Mouse (Mus musculus) forebrain, postnatal 0 days (tissue): ENCODE measurements around the gene Rasal1. TPM values are rescaled to one million over a fixed set of nuclear protein-coding genes. Genes with fewer than 3 reads are reported as not detected.

ENCODE experiments used
- ATAC-seq: fragments of 200-750 bp; cut with Nextera tagmentation; 2 replicates; pipeline ENCODE4 v1.8.0; 2017; ENCODE audit warnings: mild to moderate bottlenecking, moderate library complexity
- DNase-seq: peaks from one replicate; pipeline ENCODE4 v3.0.0-alpha.2; 2015
- H3K27ac ChIP-seq: fragments of 300-500 bp; sonication (generic); 2 replicates; pipeline ENCODE4 v1.5.1; 2014; ENCODE audit warnings: low read depth, mild to moderate bottlenecking, antibody characterized with exemption, low read length, moderate library complexity, mixed read lengths
- H3K27me3 ChIP-seq: fragments of 300-500 bp; sonication (generic); 2 replicates; pipeline ENCODE4 v1.6.1; 2014; ENCODE audit warnings: mild to moderate bottlenecking, low read length, mixed read lengths; ENCODE audit not compliant: insufficient read depth
- H3K36me3 ChIP-seq: fragments of 300-500 bp; sonication (generic); 2 replicates; pipeline ENCODE4 v1.6.1; 2014; ENCODE audit warnings: mild to moderate bottlenecking, moderate library complexity; ENCODE audit not compliant: insufficient read depth
- H3K4me1 ChIP-seq: fragments of 300-500 bp; sonication (generic); 2 replicates; pipeline ENCODE4 v1.6.1; 2014; ENCODE audit warnings: antibody characterized with exemption; ENCODE audit not compliant: insufficient read depth
- H3K4me2 ChIP-seq: fragments of 300-500 bp; sonication (generic); 2 replicates; pipeline ENCODE4 v1.6.1; 2014; ENCODE audit warnings: low read depth, mild to moderate bottlenecking, moderate library complexity
- H3K4me3 ChIP-seq: fragments of 300-500 bp; sonication (generic); 2 replicates; pipeline ENCODE4 v1.5.1; 2014; ENCODE audit warnings: low read depth, low read length, mixed read lengths
- H3K9ac ChIP-seq: fragments of 300-500 bp; sonication (generic); 2 replicates; pipeline ENCODE4 v1.6.1; 2014; ENCODE audit warnings: mild to moderate bottlenecking
- H3K9me3 ChIP-seq: fragments of 300-500 bp; sonication (generic); 2 replicates; pipeline ENCODE4 v1.6.1; 2016; ENCODE audit warnings: low read length
- CTCF ChIP-seq: sonication (generic); IDR thresholded peaks from 2 replicates; pipeline ENCODE4 v1.5.1; 2016; ENCODE audit warnings: antibody characterized with exemption, control low read depth, low read depth
- WGBS: fragments of 180-500 bp; shearing (Covaris S2); extraction: QIAGEN DNeasy Blood & Tissue Kit; methylation state at CpG from one replicate; pipeline ENCODE4 v1.1.7; 2014; 5-methylcytosine and 5-hydroxymethylcytosine counted together
- polyA plus RNA-seq: library from polyadenylated mRNA; unstranded; fragments of >200 nt; fragmentation: Nextera tagmentation; extraction: Ambion mirVana; gene quantifications from 2 replicates; pipeline ENCODE4 v1.2.1, GENCODE M21; 2015
- total RNA-seq: library from RNA; depleted of rRNA; stranded (reverse); fragments of >200 nt; gene quantifications from 2 replicates; pipeline ENCODE4 v1.2.3, GENCODE M21; 2014

Rasal1 gene
- total and polyA plus RNA-seq, 2 experiments from 2014 or later: 20.0 to 36.8 TPM

DNA sequence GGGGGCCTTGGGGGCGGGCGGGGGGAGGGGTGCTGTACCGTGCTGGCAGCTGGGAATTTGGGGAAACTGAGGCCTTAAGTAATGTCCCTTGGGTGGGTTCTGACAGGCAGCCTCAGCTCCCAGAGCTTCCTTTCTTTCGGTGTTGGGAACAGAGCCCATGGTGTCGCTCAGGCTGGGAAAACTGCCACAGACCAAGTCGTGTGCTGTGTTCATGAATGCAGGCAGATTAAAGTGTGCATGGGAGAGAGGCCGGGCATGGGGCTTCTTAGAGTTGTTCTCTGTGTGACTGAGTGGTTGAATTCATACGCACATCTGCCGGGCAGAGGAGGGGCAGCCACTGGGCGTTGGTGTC is 26.8 kb upstream of the Rasal1 start:
- H3K27ac ChIP-seq: no peak overlapping the region
- no peak overlapping the region for H3K4me3 ChIP-seq
- H3K4me2 ChIP-seq: no peak overlapping the region
- WGBS: 68% methylated on average over 10 of the region's 10 CpGs
- no peak overlapping the region for H3K9ac ChIP-seq
- H3K4me1 ChIP-seq: no peaks in the 10 kb centered on the region
- no peaks in the 10 kb centered on the region for H3K27me3 ChIP-seq
- peak; percentile 28; the same call in 1 of the 2 replicates for ATAC-seq
- no peaks in the 10 kb centered on the region for H3K9me3 ChIP-seq
- peak; percentile 41 for DNase-seq
- peaks cover 78% of the 10 kb centered on the region for H3K36me3 ChIP-seq
- TF ChIP-seq CTCF: no peak

DNA sequence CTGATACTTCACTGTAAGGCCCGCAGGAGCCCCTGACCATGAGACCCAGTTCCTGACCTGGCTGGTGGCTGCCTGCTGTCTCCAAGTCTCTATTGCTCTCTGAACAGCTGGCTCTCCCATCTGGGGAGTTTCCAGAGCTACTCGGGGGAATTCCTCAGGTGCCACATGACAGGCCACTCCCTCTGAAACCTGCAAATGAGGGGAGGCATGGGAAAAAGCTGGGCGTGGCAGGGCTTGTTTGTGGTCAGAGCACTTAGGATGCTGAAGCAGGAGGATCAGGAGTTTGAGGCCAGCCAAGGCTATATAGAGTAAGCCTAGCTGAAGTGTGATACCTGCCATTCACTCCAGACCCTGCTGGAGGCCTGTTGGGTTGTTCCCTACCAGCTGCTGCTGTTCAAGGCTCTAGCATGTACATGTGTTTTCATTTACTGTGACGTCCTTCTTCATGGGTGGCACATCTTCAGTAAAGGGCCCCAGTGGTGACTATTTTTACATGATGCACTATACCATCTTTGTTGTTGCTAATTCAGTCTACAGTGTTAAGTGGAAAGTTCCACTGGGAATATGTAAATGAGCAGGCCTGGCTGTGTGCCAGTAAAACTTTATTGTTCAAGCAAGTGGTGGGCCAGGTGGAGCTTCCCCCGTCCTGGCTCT is 26.3 kb upstream of the Rasal1 start:
- no peak for TF ChIP-seq CTCF
- Histone ChIP-seq H3K9me3 (no peaks in the 10 kb centered on the region), H3K27ac (no peak overlapping the region), H3K9ac (no peak overlapping the region), H3K4me1 (no peaks in the 10 kb centered on the region), H3K27me3 (no peaks in the 10 kb centered on the region), H3K4me2 (no peak overlapping the region), H3K36me3 (peaks cover 83% of the 10 kb centered on the region), H3K4me3 (no peak overlapping the region)
- DNase-seq: peak; percentile 32
- 55% methylated on average over 5 of the region's 5 CpGs for WGBS
- no peak for ATAC-seq

DNA sequence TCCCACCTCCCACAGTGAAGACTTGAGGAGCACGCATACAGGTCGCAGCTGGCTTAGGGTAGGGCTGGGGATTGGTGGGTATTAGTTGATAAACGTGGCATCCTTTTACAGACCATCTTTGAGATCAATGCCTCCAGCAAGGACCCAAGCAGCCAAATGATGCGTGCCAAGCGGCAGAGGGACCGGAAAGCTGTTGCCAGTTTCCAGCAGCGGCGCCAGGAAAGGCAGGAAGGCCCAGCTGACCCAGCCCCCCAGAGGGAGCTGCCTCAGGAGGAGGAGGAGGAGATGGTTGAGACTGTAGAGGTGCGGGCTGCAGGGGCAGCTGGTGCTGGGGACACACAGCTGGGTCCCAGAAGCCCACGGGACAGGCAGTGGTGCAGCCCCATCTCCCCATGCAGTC is 24.2 kb upstream of the Rasal1 start:
- H3K4me1 ChIP-seq: no peaks in the 10 kb centered on the region

DNA sequence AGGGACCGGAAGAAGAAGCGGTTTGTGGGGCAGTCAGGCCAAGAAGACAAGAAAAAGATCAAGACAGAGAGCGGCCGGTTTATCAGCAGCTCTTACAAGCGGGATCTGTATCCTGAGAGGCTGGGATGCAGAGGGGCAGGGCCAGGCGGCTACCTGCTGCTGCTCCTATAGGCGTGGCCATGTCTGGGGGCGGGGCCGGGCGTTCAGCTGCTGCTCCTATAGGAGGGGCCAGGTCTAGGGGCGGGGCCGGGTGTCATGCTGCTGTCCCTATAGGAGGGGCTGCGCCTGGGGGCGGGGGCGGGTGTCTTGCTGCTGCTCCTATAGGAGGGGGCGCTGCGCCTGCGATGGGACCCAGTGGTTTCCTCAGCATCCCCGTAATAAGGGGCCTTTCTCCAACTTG is 22.2 kb upstream of the Rasal1 start:
- Histone ChIP-seq H3K4me3 (no peak overlapping the region), H3K27ac (no peak overlapping the region), H3K27me3 (no peaks in the 10 kb centered on the region), H3K36me3 (peaks cover 53% of the 10 kb centered on the region), H3K4me1 (no peaks in the 10 kb centered on the region), H3K9me3 (no peaks in the 10 kb centered on the region), H3K4me2 (no peak overlapping the region), H3K9ac (no peak overlapping the region)
- ATAC-seq (peak; percentile 37; the same call in 1 of the 2 replicates), DNase-seq (no peak)
- 24% methylated on average over 19 of the region's 19 CpGs for WGBS
- TF ChIP-seq CTCF: no peak

More for the DNA sequence above, 24.2 kb upstream of the Rasal1 start:
- Histone ChIP-seq H3K4me3 (no peak overlapping the region), H3K9ac (no peak overlapping the region), H3K4me2 (no peak overlapping the region), H3K27me3 (no peaks in the 10 kb centered on the region), H3K27ac (no peak overlapping the region), H3K36me3 (peaks cover 72% of the 10 kb centered on the region), H3K9me3 (no peaks in the 10 kb centered on the region)
- TF ChIP-seq CTCF: no peak
- no peak for DNase-seq
- 84% methylated on average over 10 of the region's 10 CpGs for WGBS
- ATAC-seq: no peak

DNA sequence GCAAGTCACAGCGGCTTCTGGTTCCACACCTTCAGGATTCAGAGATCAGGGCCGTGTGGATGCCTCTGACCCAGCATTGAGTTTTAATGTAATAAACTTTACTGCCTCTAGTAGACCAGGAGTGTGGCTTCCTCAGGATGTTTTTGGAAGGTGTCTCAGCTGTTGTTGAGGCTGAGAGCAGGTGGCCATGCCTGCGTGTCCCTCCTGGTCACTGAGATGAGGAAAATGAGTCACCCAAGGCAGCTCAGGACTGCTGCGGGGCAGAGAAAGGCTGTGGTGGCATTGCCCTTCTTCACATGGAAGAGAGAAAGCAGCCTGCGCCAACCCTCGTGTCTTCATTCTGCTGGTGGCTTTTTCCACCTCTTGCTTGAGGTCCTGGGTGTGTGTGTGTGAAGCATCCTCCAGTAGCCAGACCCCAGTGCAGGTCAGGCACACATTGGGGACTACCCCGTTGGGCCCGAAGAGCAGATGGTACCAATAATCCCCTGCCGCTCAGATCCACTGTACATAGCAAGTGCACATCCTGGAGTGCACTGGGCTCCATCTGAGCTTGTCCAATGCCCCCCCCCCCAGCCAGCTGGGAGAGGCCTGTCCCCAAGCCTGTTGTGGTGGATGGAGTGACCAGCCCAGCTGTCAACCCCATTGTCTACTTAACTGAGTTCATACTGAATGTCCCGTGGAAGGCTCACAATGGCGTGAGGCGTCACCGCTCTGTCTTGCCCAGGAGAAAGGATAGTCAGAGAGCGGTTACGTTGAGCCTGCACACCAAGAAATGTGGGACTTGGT is 20.9 kb upstream of the Rasal1 start:
- Histone ChIP-seq H3K27me3 (no peaks in the 10 kb centered on the region), H3K4me3 (no peak overlapping the region), H3K36me3 (peaks cover 43% of the 10 kb centered on the region), H3K4me1 (no peaks in the 10 kb centered on the region), H3K9me3 (no peaks in the 10 kb centered on the region), H3K27ac (no peak overlapping the region), H3K4me2 (no peak overlapping the region), H3K9ac (no peak overlapping the region)
- ATAC-seq: no peak
- TF ChIP-seq CTCF: no peak
- WGBS: 84% methylated on average over 15 of the region's 15 CpGs
- no peak for DNase-seq

DNA sequence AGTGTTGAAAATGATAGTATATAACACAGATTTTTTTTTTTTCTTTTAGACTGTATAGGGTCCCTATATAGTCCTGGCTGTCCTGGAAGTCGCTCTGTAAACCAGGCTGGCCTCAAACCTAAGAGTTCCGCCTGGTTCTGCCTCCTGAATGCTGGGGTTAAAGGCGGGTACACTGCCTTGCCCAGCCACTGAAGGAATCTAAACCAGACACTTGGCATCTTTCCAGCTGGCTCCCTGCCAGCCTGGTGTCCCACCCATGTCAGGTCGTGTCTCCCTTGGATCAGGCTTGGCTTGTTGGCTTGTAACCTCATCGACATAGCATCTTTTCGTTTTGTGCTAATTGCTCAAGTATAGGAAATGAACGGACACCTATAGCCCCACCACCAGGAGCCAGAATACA is 20.0 kb upstream of the Rasal1 start:
- no peak for TF ChIP-seq CTCF
- 44% methylated on average over 7 of the region's 7 CpGs for WGBS
- Histone ChIP-seq H3K36me3 (peaks cover 40% of the 10 kb centered on the region), H3K9me3 (no peaks in the 10 kb centered on the region), H3K4me2 (no peak overlapping the region), H3K27ac (no peak overlapping the region), H3K27me3 (no peaks in the 10 kb centered on the region), H3K4me1 (no peaks in the 10 kb centered on the region), H3K4me3 (no peak overlapping the region), H3K9ac (no peak overlapping the region)
- no peak for DNase-seq
- no peak for ATAC-seq

DNA sequence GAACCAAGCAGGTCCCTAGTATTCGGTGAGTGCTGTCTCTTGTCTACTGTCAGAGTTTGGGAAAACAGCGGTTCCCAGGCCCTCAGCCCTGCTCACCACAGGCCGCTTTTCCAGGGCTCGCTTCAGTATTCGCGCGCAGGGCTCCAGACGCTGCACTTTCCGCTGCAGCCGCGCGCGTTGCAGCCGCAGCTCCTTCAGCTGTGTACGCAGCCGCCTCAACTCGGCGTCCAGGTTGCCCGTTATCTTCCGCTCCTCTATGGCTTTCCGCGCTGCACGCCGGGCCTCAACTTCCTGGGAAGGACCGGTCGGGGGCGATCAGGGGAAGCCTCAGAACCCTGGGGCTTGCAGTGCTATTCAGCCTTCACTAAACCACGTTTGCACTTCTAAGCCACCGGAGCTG is 17.5 kb upstream of the Rasal1 start:
- H3K27ac ChIP-seq: no peak overlapping the region
- DNase-seq: no peak
- no peaks in the 10 kb centered on the region for H3K4me1 ChIP-seq
- no peak overlapping the region for H3K4me3 ChIP-seq
- TF ChIP-seq CTCF: no peak
- peaks cover 20% of the 10 kb centered on the region for H3K36me3 ChIP-seq
- ATAC-seq: 0 out of 2 replicates have a peak, but pooled peaks have one; percentile 26
- H3K9ac ChIP-seq: no peak overlapping the region
- H3K27me3 ChIP-seq: no peaks in the 10 kb centered on the region
- peak overlapping the region; percentile 30; the same call in 1 of the 2 replicates for H3K4me2 ChIP-seq
- WGBS: 6% methylated on average over 29 of the region's 29 CpGs
- H3K9me3 ChIP-seq: no peaks in the 10 kb centered on the region
